Mouse (Mus musculus): ENCODE results near the gene Adgrv1.
A peak's percentile ranks its signal among the peaks of the same experiment; 100 is the strongest.

Gene Adgrv1

GRCm38 (mm10) chr13:81239427-81239826 lies 393.5 kb downstream of the Adgrv1 start:
- no peak for DNase-seq (ENCODE audit: low read depth, low spot score)

- DNase-seq (ENCODE audit: low read depth, low spot score) = no peak
Measured at GRCm38 (mm10) chr13:81238855-81239254, 394.1 kb downstream of the Adgrv1 start.

- DNase-seq (ENCODE audit: low read depth, low spot score) = peak; percentile 12
Measured at GRCm38 (mm10) chr13:81237947-81238346, 395.0 kb downstream of the Adgrv1 start.

GRCm38 (mm10) chr13:81236758-81237395 lies 396.1 kb downstream of the Adgrv1 start:
- no peak for DNase-seq (ENCODE audit: low read depth, low spot score)

- DNase-seq (ENCODE audit: low read depth, low spot score) = no peak
Measured at GRCm38 (mm10) chr13:81234031-81234430, 398.9 kb downstream of the Adgrv1 start.

DNA sequence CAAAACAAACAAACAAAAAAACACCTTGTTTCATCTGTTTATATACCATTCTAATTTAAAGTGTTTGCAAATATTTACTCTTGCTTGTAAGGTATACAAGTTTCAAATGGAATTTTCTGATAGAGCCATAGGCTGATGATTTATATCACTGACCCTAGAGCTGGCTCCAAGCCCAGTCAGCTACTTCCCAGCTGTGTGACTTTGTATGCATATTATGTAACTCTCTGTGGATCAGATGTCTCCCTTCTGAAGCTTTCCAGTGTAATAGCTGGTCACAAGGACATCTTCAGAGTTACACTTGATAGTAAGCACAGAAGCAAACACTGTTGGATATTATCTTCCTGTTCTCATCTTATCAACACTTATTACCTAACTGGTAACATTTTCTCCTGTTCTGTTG lies 400.1 kb downstream of the Adgrv1 start:
- DNase-seq (ENCODE audit: low read depth, low spot score) = peak; percentile 27

GRCm38 (mm10) chr13:81230161-81230560 lies 402.8 kb downstream of the Adgrv1 start:
- DNase-seq (ENCODE audit: low read depth, low spot score) = no peak

DNA sequence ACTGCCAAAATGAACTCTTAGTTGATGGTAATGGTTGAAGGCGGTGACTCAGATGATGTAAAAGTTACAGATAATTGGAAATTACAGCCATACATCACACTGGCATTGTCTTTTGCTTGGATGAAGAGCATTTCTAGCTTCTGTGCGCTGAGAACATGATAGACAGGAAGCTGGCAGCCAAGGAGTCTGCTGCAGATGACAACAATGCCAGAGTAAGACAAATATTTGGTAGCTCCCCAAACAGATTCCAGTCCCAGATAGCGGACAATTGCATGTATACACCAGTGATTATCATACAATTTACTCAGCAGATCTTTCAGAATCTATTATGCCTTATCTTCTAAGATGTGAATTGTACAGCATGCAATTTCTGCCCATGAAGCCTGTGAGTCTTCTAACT lies 409.2 kb downstream of the Adgrv1 start:
- DNase-seq (ENCODE audit: low read depth, low spot score) = no peak

- DNase-seq (ENCODE audit: low read depth, low spot score) = no peak
Measured at GRCm38 (mm10) chr13:81222377-81222776, 410.6 kb downstream of the Adgrv1 start.

GRCm38 (mm10) chr13:81211436-81211835 lies 421.5 kb downstream of the Adgrv1 start:
- no peak for DNase-seq (ENCODE audit: low read depth, low spot score)

GRCm38 (mm10) chr13:81210516-81210915 lies 422.4 kb downstream of the Adgrv1 start:
- DNase-seq (ENCODE audit: low read depth, low spot score) = no peak

DNA sequence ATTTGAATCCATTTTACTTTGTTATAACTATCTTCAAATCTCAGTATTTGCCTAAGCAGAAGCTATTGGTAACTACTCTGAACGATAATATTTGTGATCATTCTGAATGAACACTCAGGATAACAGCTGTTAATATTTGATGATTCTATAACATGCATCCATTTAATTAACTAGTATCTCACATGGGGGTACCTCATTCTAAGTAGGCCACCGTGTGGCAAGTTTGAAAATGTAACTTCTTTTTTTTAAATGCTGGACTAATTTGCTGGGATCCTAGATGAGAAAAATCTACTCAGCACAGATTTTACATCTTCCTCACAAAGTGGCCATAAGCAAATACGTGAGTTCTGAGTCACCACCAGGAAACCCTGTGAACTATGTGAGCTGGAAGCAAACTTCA lies 423.1 kb downstream of the Adgrv1 start:
- no peak for DNase-seq (ENCODE audit: low read depth, low spot score)

GRCm38 (mm10) chr13:81208106-81208613 lies 424.8 kb downstream of the Adgrv1 start:
- DNase-seq (ENCODE audit: low read depth, low spot score) = no peak

DNA sequence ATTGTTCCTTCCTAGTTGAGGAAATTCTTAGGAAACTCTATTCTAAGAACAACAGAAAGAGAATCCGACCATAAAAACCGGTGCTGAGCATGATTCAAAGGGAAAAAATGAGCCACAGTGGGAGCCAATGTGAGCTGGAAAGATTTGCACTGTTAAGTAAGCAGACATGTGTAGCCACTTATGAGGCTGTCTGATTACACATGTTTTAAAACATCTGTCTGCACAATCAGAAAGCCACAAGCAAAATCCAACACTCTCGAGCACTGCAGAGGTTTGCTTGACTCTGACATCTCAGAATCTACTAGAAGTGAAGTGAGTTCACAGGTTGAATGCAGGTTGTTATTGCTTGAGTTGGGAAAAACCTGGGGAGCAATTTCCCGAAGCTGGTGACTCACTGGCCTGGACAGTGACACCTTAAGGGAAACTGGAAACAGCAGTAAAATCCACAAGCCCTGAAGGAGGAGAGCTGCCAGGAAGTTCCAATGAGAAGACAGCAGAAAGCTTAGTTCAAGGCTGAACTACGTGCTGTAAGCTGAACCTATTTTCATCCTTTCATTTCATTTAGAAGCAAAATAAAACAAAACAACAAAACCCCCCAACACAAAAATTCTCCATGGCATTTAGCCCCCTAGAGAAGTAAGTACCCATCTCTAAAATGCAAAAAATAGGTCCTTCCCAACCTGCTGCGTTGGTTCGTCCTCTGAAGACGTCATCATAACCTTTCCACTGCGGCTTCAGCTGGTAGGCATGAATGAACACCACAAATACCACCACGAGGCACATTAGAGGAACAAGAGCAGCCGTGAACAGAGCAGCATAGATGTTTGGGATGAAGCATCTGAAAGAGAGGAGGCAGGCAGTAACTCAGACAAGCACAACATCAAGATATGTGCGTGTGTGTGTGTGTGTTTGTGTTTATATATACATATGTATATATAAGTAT lies 450.7 kb downstream of the Adgrv1 start:
- no peak for DNase-seq (ENCODE audit: low read depth, low spot score)

- DNase-seq (ENCODE audit: low read depth, low spot score) = no peak
Measured at GRCm38 (mm10) chr13:81181459-81181858, 451.5 kb downstream of the Adgrv1 start.

DNA sequence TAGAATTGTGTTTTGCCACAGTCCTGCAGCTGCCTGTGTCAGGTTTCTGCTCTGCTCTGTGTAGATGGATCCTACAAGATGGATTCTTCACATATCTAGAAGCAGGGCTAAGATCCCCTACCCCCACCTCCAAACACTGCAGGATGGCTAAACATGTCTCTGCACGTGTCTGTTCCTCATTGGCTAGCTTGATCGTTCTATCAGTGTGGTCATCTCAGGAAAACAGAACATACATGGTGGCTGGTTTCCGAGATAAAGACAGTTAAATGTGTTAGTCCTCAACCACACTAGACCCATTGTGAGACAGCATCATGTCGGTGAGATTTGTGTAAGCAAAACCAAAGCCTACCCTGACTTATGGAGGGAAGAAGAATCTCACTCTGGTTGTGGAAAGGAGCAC lies 456.1 kb downstream of the Adgrv1 start:
- no peak for DNase-seq (ENCODE audit: low read depth, low spot score)

DNA sequence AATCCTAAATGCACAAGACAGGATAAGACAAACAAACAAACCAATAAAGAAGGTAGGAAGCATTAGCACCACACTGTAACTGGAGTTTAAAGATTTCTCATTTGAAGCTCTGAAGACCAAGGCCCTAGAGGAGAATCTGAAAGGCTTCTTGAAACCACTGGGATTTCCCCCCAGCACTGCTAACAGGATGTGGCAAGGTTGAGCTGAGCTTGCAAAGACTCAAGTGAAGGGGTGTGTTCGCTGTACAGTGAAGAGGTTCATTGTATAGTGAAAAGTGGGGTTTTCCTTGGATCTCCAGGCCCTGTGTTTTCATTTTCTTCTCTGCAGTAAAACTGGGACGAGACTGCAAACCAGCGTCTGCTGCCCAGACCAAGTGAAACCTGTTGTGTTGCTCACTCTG lies 456.9 kb downstream of the Adgrv1 start:
- DNase-seq (ENCODE audit: low read depth, low spot score) = no peak

DNA sequence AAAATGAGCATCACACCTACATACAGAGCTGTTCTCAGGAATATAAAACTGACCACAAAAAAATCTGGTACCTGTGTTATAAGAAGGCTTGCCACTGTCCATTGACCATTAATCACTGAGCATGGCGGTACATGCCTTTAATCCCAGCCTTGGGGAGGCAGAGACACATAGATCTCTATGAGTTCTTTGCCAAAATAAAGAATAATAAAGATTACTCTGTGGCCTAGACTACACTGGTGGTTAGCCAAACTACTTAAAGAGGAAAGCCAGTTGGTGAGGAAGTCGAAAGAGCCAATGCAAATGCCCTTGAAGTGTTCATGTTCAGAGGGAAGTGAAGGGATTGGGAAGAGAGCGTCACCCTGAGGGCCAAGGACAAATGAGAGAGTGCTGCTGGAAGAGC lies 461.8 kb downstream of the Adgrv1 start:
- no peak for DNase-seq (ENCODE audit: low read depth, low spot score)

DNA sequence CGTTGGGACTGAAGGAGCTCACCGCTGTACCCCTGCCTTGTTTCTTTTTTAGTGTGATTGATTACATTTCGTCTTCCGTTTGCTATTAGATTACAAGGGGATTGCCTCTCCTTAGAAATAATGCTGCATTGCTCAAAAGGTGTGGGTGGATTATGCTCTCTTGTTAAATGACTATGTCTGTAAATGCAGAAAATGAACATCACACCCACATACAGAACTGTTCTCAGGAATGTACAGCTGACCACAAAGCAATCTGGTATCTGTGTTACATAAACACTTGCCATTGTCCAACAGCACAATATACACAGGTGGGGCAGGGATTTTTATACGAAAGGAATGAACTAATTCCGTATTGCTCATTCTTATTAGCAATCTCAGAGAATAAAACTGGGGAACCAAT lies 465.5 kb downstream of the Adgrv1 start:
- peak; percentile 14 for DNase-seq (ENCODE audit: low read depth, low spot score)

DNA sequence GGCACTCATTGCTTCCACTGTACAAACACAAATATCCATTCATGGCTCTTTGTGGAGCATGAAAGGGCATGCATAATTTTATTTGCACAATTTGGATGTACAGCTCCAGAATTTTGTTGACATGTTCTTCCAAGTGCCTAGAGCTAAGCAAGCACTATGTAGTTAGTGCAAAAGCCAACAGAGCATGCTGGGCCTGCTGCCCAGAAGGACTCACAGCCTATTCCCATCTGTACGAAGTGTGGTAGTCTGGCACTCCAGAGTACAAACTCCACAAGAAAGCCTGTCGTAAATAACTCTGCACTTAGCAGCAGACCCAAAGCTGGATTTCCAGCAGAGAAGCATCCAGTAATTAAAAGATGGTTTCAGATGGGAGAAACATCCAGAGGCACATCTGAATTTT lies 473.1 kb downstream of the Adgrv1 start:
- DNase-seq (ENCODE audit: low read depth, low spot score) = peak; percentile 64

- DNase-seq (ENCODE audit: low read depth, low spot score) = peak; percentile 81
Measured at GRCm38 (mm10) chr13:81155322-81155721, 477.6 kb downstream of the Adgrv1 start.

DNA sequence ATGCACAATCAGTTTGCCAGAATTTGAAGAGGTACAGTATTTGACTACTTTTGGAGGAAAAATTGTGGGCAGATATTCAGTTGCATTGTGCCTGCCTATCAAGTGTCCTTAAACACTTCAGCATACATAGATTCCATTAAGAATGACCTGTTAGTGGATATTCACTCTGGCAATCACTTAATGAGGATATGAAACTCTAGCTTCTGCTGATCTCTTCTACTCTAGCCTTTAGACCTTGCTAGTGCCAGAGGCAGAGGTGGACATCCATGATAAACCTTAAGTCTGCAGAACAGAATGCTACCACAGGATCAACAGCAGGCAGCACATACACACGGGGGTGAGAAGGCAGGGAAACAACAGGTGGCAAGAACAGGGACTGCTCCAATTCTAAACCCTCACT lies 488.5 kb downstream of the Adgrv1 start:
- no peak for DNase-seq (ENCODE audit: low read depth, low spot score)
